Mouse (Mus musculus) effector memory CD4-positive, alpha-beta T cell, adult 7 months (primary cell): ENCODE measurements around the gene Calhm4. TPM values are rescaled to one million over a fixed set of nuclear protein-coding genes. Genes with fewer than 3 reads are reported as not detected.

Experiments used
- polyA plus RNA-seq: library from polyadenylated mRNA; unstranded; fragments of 100-300 nt; shearing (Covaris generic); gene quantifications from one replicate; pipeline ENCODE4 v1.2.1, GENCODE M21; 2017

Gene Calhm4
- polyA plus RNA-seq = not detected

GRCm38 (mm10) chr10:34044210-34044609, at the start of gene Calhm4:
TSS of gene Calhm4 (minus strand) at chr10:34044310.

GRCm38 (mm10) chr10:34037401-34037800, 6.7 kb downstream of the Calhm4 start, which contains the start of gene Trappc3l:
TSS of gene Trappc3l (plus strand) at chr10:34037597.

GRCm38 (mm10) chr10:34019302-34020075, 24.6 kb downstream of the Calhm4 start, which contains the start of gene Rwdd1:
TSS of gene Rwdd1 (minus strand) at chr10:34019624.

Other genes with a start within 250 kb of the Calhm4 start
- gene Sult3a1, start 186.6 kb downstream of the Calhm4 start, polyA plus RNA-seq = not detected
- not detected for gene Rsph4a, start 139.2 kb downstream of the Calhm4 start, polyA plus RNA-seq
- gene Zup1, start 93.0 kb downstream of the Calhm4 start, polyA plus RNA-seq = 45.8 TPM
- 110 TPM for gene Rwdd1, start 24.7 kb downstream of the Calhm4 start, polyA plus RNA-seq
- gene Trappc3l, start 6.7 kb downstream of the Calhm4 start, polyA plus RNA-seq = not detected
- gene Calhm5, start 52.2 kb upstream of the Calhm4 start, polyA plus RNA-seq = not detected
- 15.4 TPM for gene Calhm6, start 83.7 kb upstream of the Calhm4 start, polyA plus RNA-seq
- gene Dse, start 163.4 kb upstream of the Calhm4 start, polyA plus RNA-seq = 12.4 TPM
- 112 TPM for gene Tspyl1, start 237.9 kb upstream of the Calhm4 start, polyA plus RNA-seq